Mouse (Mus musculus): ENCODE results near the gene Zfp954.
"Not testable (repeated sequence)": the region's sequence is repeated elsewhere in the genome, so short reads cannot be mapped to it uniquely, and the experiment has no call there.

The Zfp954 gene

GRCm38 (mm10) chr7:7120921-7121601 lies at the start of gene Zfp954:
Zfp954 (minus strand) TSS chr7:7121488.
- peak; percentile 91 for DNase-seq (ENCODE audit: low read depth, low spot score)

GRCm38 (mm10) chr7:7145991-7146608 lies 24.8 kb upstream of the Zfp954 start:
- DNase-seq (ENCODE audit: low read depth, low spot score): no peak

- DNase-seq (ENCODE audit: low read depth, low spot score): no peak
Observed at GRCm38 (mm10) chr7:7144215-7144614, 22.9 kb upstream of the Zfp954 start.

- peak; percentile 39 for DNase-seq (ENCODE audit: low read depth, low spot score)
Observed at GRCm38 (mm10) chr7:7136379-7136866, 15.1 kb upstream of the Zfp954 start, which contains the start of gene Zfp773. Zfp773 (minus strand) TSS chr7:7136755.

GRCm38 (mm10) chr7:7132751-7133150 lies 11.5 kb upstream of the Zfp954 start:
- DNase-seq (ENCODE audit: low read depth, low spot score): no peak

- DNase-seq (ENCODE audit: low read depth, low spot score): not testable (repeated sequence)
Observed at GRCm38 (mm10) chr7:7130491-7131124, 9.3 kb upstream of the Zfp954 start.

- no peak for DNase-seq (ENCODE audit: low read depth, low spot score)
Observed at GRCm38 (mm10) chr7:7121602-7121980, 303 bp upstream of the Zfp954 start.

GRCm38 (mm10) chr7:7118441-7118840 lies 2.8 kb downstream of the Zfp954 start:
- no peak for DNase-seq (ENCODE audit: low read depth, low spot score)

GRCm38 (mm10) chr7:7108501-7108900 lies 12.8 kb downstream of the Zfp954 start:
- no peak for DNase-seq (ENCODE audit: low read depth, low spot score)

All from 3T3-L1 (cell line).